In the genomic region with DNA sequence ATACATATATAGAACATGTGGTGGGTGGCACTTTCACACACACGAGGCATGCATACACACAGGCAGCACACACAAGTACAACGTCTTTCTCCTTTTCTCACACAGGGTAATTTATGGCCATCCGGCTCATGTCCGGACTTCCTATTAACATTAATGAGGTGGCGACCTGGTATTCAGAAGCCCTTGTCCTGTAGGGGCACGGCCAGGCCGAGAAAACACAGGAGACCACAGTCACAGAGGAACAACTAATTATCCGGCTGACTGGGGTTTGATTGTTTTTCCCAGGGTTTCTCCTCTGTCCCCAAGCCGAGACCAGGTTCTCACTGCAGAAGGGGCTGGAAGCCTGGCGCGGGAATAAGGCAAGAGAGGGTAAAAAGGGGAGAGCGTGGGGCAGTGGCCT, we compare ENCODE assay signal across 22 mouse cellular contexts.
A peak's percentile ranks its signal among the peaks of the same experiment; 100 is the strongest.
DNase-seq lines count a peak whose midpoint lies in the region; ATAC-seq lines count a peak whose summit lies in the region.
"Had no signal": no experiment of that assay in that cellular context is flagged by ENCODE, and none has a peak within 500 bp of the region (broad histone marks: within the 10 kb centered on the region; RNA-seq: fewer than 3 reads in every experiment).

No protein-coding gene starts in this region.

- 10% methylated on average over 12 of the region's 12 CpGs for WGBS in kidney, embryonic 14.5 days
- WGBS in midbrain, embryonic 10.5 days = 36% methylated on average over 12 of the region's 12 CpGs
- WGBS in midbrain, embryonic 16.5 days = 28% methylated on average over 12 of the region's 12 CpGs
- WGBS in embryonic facial prominence, embryonic 10.5 days = 24% methylated on average over 12 of the region's 12 CpGs
- WGBS in forebrain, embryonic 13.5 days = 14% methylated on average over 12 of the region's 12 CpGs

- no peaks in the 10 kb centered on the region for H3K36me3 ChIP-seq in kidney, embryonic 14.5 days (ENCODE audit: control insufficient read depth, insufficient read depth, low read length)
- no peaks in the 10 kb centered on the region for H3K36me3 ChIP-seq in midbrain, embryonic 10.5 days
- no peaks in the 10 kb centered on the region for H3K36me3 ChIP-seq in midbrain, embryonic 16.5 days (ENCODE audit: control insufficient read depth, insufficient read depth, low read length)
- H3K36me3 ChIP-seq in embryonic facial prominence, embryonic 10.5 days (replicated peaks) = no peaks in the 10 kb centered on the region
- no peaks in the 10 kb centered on the region for H3K36me3 ChIP-seq in forebrain, embryonic 13.5 days (ENCODE audit: poor library complexity, severe bottlenecking)
- H3K36me3 ChIP-seq: embryonic facial prominence, embryonic 13.5 days; hindbrain, embryonic 12.5 days; limb, embryonic 13.5 days; lung, embryonic 15.5 days; midbrain, embryonic 13.5 days had no signal

- H3K9ac ChIP-seq in kidney, embryonic 14.5 days (ENCODE audit: low read depth, low read length) = no peak overlapping the region
- H3K9ac ChIP-seq in midbrain, embryonic 16.5 days (ENCODE audit: low read depth, low read length) = no peak overlapping the region
- no peak overlapping the region for H3K9ac ChIP-seq in forebrain, embryonic 13.5 days
- H3K9ac ChIP-seq: embryonic facial prominence, embryonic 13.5 days; hindbrain, embryonic 12.5 days; limb, embryonic 13.5 days; lung, embryonic 15.5 days; midbrain, embryonic 13.5 days had no signal

- no peak overlapping the region for H3K27ac ChIP-seq in kidney, embryonic 14.5 days (ENCODE audit: low read depth, low read length)
- H3K27ac ChIP-seq in midbrain, embryonic 10.5 days (replicated peaks) = peak overlapping the region; percentile 59
- no peak overlapping the region for H3K27ac ChIP-seq in midbrain, embryonic 16.5 days (ENCODE audit: low read length)
- peak overlapping the region; percentile 61; the same call in 1 of the 2 replicates for H3K27ac ChIP-seq in embryonic facial prominence, embryonic 10.5 days (replicated peaks)
- no peak overlapping the region for H3K27ac ChIP-seq in forebrain, embryonic 13.5 days
- H3K27ac ChIP-seq: embryonic facial prominence, embryonic 13.5 days; hindbrain, embryonic 12.5 days; limb, embryonic 13.5 days; lung, embryonic 15.5 days; midbrain, embryonic 13.5 days had no signal

- H3K4me3 ChIP-seq in kidney, embryonic 14.5 days (ENCODE audit: low read length) = no peak overlapping the region
- H3K4me3 ChIP-seq in midbrain, embryonic 10.5 days = no peak overlapping the region
- no peak overlapping the region for H3K4me3 ChIP-seq in midbrain, embryonic 16.5 days (ENCODE audit: low read depth, low read length)
- no peak overlapping the region for H3K4me3 ChIP-seq in embryonic facial prominence, embryonic 10.5 days
- no peak overlapping the region for H3K4me3 ChIP-seq in forebrain, embryonic 13.5 days
- H3K4me3 ChIP-seq: embryonic facial prominence, embryonic 13.5 days; hindbrain, embryonic 12.5 days; limb, embryonic 13.5 days; lung, embryonic 15.5 days; midbrain, embryonic 13.5 days had no signal

- no peaks in the 10 kb centered on the region for H3K27me3 ChIP-seq in kidney, embryonic 14.5 days (ENCODE audit: control insufficient read depth, insufficient read depth, low read length)
- H3K27me3 ChIP-seq in midbrain, embryonic 10.5 days (ENCODE audit: low read depth, poor library complexity, severe bottlenecking) = peaks cover 73% of the 10 kb centered on the region
- no peaks in the 10 kb centered on the region for H3K27me3 ChIP-seq in midbrain, embryonic 16.5 days (ENCODE audit: control insufficient read depth, insufficient read depth, low read depth, low read length)
- H3K27me3 ChIP-seq in embryonic facial prominence, embryonic 10.5 days (replicated peaks; ENCODE audit: low read depth, poor library complexity, severe bottlenecking) = peaks cover 23% of the 10 kb centered on the region
- peaks cover 11% of the 10 kb centered on the region; the same call in 1 of the 2 replicates for H3K27me3 ChIP-seq in forebrain, embryonic 13.5 days
- H3K27me3 ChIP-seq: embryonic facial prominence, embryonic 13.5 days; lung, embryonic 15.5 days; Patski had no signal

- peak; percentile 38; the same call in 1 of the 2 replicates for ATAC-seq in kidney, embryonic 14.5 days (ENCODE audit: low FRiP score, low TSS enrichment)
- ATAC-seq in midbrain, embryonic 16.5 days = no peak
- ATAC-seq in forebrain, embryonic 13.5 days = no peak
- ATAC-seq: midbrain, embryonic 13.5 days; Patski had no signal

- H3K9me3 ChIP-seq in kidney, embryonic 14.5 days (ENCODE audit: control insufficient read depth, low read length) = no peaks in the 10 kb centered on the region
- no peaks in the 10 kb centered on the region for H3K9me3 ChIP-seq in midbrain, embryonic 10.5 days (replicated peaks)
- H3K9me3 ChIP-seq in midbrain, embryonic 16.5 days (replicated peaks; ENCODE audit: control insufficient read depth, low read length, poor library complexity, severe bottlenecking) = no peaks in the 10 kb centered on the region
- no peaks in the 10 kb centered on the region for H3K9me3 ChIP-seq in embryonic facial prominence, embryonic 10.5 days
- no peaks in the 10 kb centered on the region for H3K9me3 ChIP-seq in forebrain, embryonic 13.5 days (replicated peaks)
- H3K9me3 ChIP-seq: embryonic facial prominence, embryonic 13.5 days; hindbrain, embryonic 12.5 days; limb, embryonic 13.5 days; lung, embryonic 15.5 days; midbrain, embryonic 13.5 days had no signal

- intact Hi-C loops in left cerebral cortex, postnatal 10 days (cut with DNase I) = no loop called here

- DNase-seq in kidney, adult 18-20 months = no peak
- DNase-seq in midbrain, embryonic 10.5 days (ENCODE audit: low spot score) = no peak
- no peak for DNase-seq in embryonic facial prominence, embryonic 10.5 days (ENCODE audit: low spot score)
- DNase-seq in retina, embryonic 14.5 days (ENCODE audit: low spot score) = peak; percentile 55
- DNase-seq in left cerebral cortex, postnatal 10 days (ENCODE audit: extremely low spot score in 1 of 2, low spot score in 2 of 2) = no peak
- DNase-seq: adrenal gland, postnatal 14 days; cerebellum, adult 11 months; cerebellum, adult 9-11 months; gastrocnemius, postnatal 14 days; kidney, adult 2 months; layer of hippocampus, adult 9-11 months; thymus, postnatal 4 days had no signal

- H3K4me1 ChIP-seq in kidney, embryonic 14.5 days (ENCODE audit: control insufficient read depth, insufficient read depth, low read length) = peaks cover 15% of the 10 kb centered on the region
- peaks cover 60% of the 10 kb centered on the region for H3K4me1 ChIP-seq in midbrain, embryonic 10.5 days
- 0 out of 2 replicates have a peak, but pooled peaks cover 2% of the 10 kb centered on the region for H3K4me1 ChIP-seq in midbrain, embryonic 16.5 days (ENCODE audit: control insufficient read depth, insufficient read depth, low read length)
- H3K4me1 ChIP-seq in embryonic facial prominence, embryonic 10.5 days = peaks cover 59% of the 10 kb centered on the region
- H3K4me1 ChIP-seq in forebrain, embryonic 13.5 days = peaks cover 13% of the 10 kb centered on the region

- no peak overlapping the region for H3K4me2 ChIP-seq in kidney, embryonic 14.5 days (replicated peaks; ENCODE audit: low read depth, low read length)
- H3K4me2 ChIP-seq in midbrain, embryonic 16.5 days (ENCODE audit: low read length) = no peak overlapping the region
- no peak overlapping the region for H3K4me2 ChIP-seq in forebrain, embryonic 13.5 days
- H3K4me2 ChIP-seq: embryonic facial prominence, embryonic 13.5 days; hindbrain, embryonic 12.5 days; limb, embryonic 13.5 days; liver, embryonic 11.5 days; lung, embryonic 15.5 days; midbrain, embryonic 13.5 days had no signal

Comparison
In these comparisons a context has a peak if more than half of its experiments do, and no peak if none do; other contexts are left out.
1. H3K27ac ChIP-seq: peak in midbrain, embryonic 10.5 days (single experiment) and embryonic facial prominence, embryonic 10.5 days (single experiment); none in kidney, embryonic 14.5 days (single experiment), midbrain, embryonic 16.5 days (single experiment) and forebrain, embryonic 13.5 days (single experiment).